In the genomic region with DNA sequence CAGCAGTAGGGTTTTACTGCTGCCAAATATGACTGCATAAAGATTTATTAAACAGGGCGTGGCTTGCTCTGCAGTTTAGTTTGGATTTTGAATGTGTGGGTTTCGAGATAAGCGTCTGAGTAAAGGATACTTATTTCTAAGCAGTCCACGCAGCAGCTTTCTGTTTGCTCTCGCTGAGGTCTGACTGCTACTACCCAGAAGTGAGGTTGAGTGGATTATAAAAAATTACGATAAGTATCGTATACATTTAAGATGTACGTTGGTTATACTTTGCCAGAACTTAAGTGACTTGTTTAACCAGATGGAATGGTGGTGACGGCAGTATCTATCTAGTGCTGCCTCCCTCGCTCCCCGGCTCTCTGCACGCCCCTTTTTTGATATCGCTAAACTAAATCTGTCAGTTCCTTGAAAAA, we compare ENCODE assay signal across 14 mouse cellular contexts. TPM values are rescaled to one million over a fixed set of nuclear protein-coding genes. Genes with fewer than 3 reads are reported as not detected.
A peak's percentile ranks its signal among the peaks of the same experiment; 100 is the strongest.
DNase-seq lines count a peak whose midpoint lies in the region; ATAC-seq and TF ChIP-seq lines count a peak whose summit lies in the region.
"Had no signal": no experiment of that assay in that cellular context is flagged by ENCODE, and none has a peak within 500 bp of the region (broad histone marks: within the 10 kb centered on the region; RNA-seq: fewer than 3 reads in every experiment).

No protein-coding gene starts in this region.

- peak overlapping the region; percentile 41 for H3K4me2 ChIP-seq in lung, embryonic 16.5 days (ENCODE audit: low read depth, low read length)
- H3K4me2 ChIP-seq in liver, embryonic 15.5 days = peak overlapping the region; percentile 8; the same call in 1 of the 2 replicates
- peak overlapping the region; percentile 26 for H3K4me2 ChIP-seq in stomach, postnatal 0 days (replicated peaks; ENCODE audit: low read depth)
- no peak overlapping the region for H3K4me2 ChIP-seq in neural tube, embryonic 15.5 days
- no peak overlapping the region for H3K4me2 ChIP-seq in hindbrain, embryonic 11.5 days (replicated peaks; ENCODE audit: low read depth, low read length)

- peak overlapping the region; percentile 31 for H3K4me3 ChIP-seq in lung, embryonic 16.5 days (ENCODE audit: low read length)
- H3K4me3 ChIP-seq in liver, embryonic 15.5 days (replicated peaks) = no peak overlapping the region
- peak overlapping the region; percentile 14; the same call in 1 of the 2 replicates for H3K4me3 ChIP-seq in stomach, postnatal 0 days (ENCODE audit: low read depth, low read length)
- no peak overlapping the region for H3K4me3 ChIP-seq in neural tube, embryonic 15.5 days (replicated peaks)
- no peak overlapping the region for H3K4me3 ChIP-seq in hindbrain, embryonic 11.5 days (ENCODE audit: low read depth, low read length)

- H3K9me3 ChIP-seq in lung, embryonic 16.5 days (ENCODE audit: control insufficient read depth, low read length) = no peaks in the 10 kb centered on the region
- no peaks in the 10 kb centered on the region for H3K9me3 ChIP-seq in liver, embryonic 15.5 days (replicated peaks)
- H3K9me3 ChIP-seq in stomach, postnatal 0 days (ENCODE audit: control insufficient read depth, low read length) = no peaks in the 10 kb centered on the region
- no peaks in the 10 kb centered on the region for H3K9me3 ChIP-seq in neural tube, embryonic 15.5 days (replicated peaks)
- no peaks in the 10 kb centered on the region for H3K9me3 ChIP-seq in hindbrain, embryonic 11.5 days (ENCODE audit: control insufficient read depth, low read length)

- H3K27ac ChIP-seq in lung, embryonic 16.5 days (ENCODE audit: low read length) = peak overlapping the region; percentile 9
- H3K27ac ChIP-seq in liver, embryonic 15.5 days (replicated peaks) = no peak overlapping the region
- H3K27ac ChIP-seq in stomach, postnatal 0 days (replicated peaks) = peak overlapping the region; percentile 24; the same call in 1 of the 2 replicates
- H3K27ac ChIP-seq in neural tube, embryonic 15.5 days (replicated peaks) = no peak overlapping the region
- no peak overlapping the region for H3K27ac ChIP-seq in hindbrain, embryonic 11.5 days (ENCODE audit: low read depth, low read length)
- H3K27ac ChIP-seq: hindbrain, postnatal 0 days had no signal

- no peak for TF ChIP-seq EP300 in stomach, postnatal 0 days (optimal IDR thresholded peaks at IDR 0.05)

- DNase-seq in adrenal gland, adult 2 months = peak; percentile 59
- DNase-seq in adrenal gland, postnatal 4 days (ENCODE audit: low spot score in 2 of 2) = no peak
- DNase-seq in lung, postnatal 25 days (ENCODE audit: low spot score) = no peak
- DNase-seq in stomach, postnatal 0 days (ENCODE audit: low spot score) = no peak
- no peak for DNase-seq in hindbrain, embryonic 11.5 days (ENCODE audit: low spot score)
- DNase-seq: forebrain, postnatal 0 days; kidney, postnatal 36 days; layer of hippocampus, postnatal 36 days; midbrain, embryonic 14.5 days; right cerebral cortex, postnatal 14 days had no signal

- peaks cover 21% of the 10 kb centered on the region for H3K4me1 ChIP-seq in lung, embryonic 16.5 days (replicated peaks; ENCODE audit: control insufficient read depth, insufficient read depth, low read length)
- H3K4me1 ChIP-seq in liver, embryonic 15.5 days (replicated peaks) = 0 out of 2 replicates have a peak, but pooled peaks cover 4% of the 10 kb centered on the region
- H3K4me1 ChIP-seq in stomach, postnatal 0 days (replicated peaks; ENCODE audit: control insufficient read depth, insufficient read depth) = peaks cover 6% of the 10 kb centered on the region
- no peaks in the 10 kb centered on the region; the same call in 1 of the 2 replicates for H3K4me1 ChIP-seq in neural tube, embryonic 15.5 days
- H3K4me1 ChIP-seq in hindbrain, embryonic 11.5 days (replicated peaks; ENCODE audit: control insufficient read depth, insufficient read depth, low read length) = no peaks in the 10 kb centered on the region

- peak; percentile 67 for ATAC-seq in lung, embryonic 16.5 days (ENCODE audit: low read depth)
- ATAC-seq in liver, embryonic 15.5 days (ENCODE audit: insufficient read depth) = no peak
- ATAC-seq in stomach, postnatal 0 days (ENCODE audit: low FRiP score, low TSS enrichment) = peak; percentile 63
- no peak for ATAC-seq in neural tube, embryonic 15.5 days (ENCODE audit: low FRiP score)
- no peak for ATAC-seq in hindbrain, embryonic 11.5 days (ENCODE audit: low FRiP score)
- ATAC-seq: forebrain, postnatal 0 days; hindbrain, postnatal 0 days had no signal

- no peaks in the 10 kb centered on the region for H3K27me3 ChIP-seq in lung, embryonic 16.5 days (ENCODE audit: control insufficient read depth, insufficient read depth, low read depth, low read length)
- no peaks in the 10 kb centered on the region for H3K27me3 ChIP-seq in liver, embryonic 15.5 days
- no peaks in the 10 kb centered on the region for H3K27me3 ChIP-seq in stomach, postnatal 0 days (ENCODE audit: control insufficient read depth, insufficient read depth, low read length)
- no peaks in the 10 kb centered on the region for H3K27me3 ChIP-seq in neural tube, embryonic 15.5 days (replicated peaks)
- no peaks in the 10 kb centered on the region for H3K27me3 ChIP-seq in hindbrain, embryonic 11.5 days (ENCODE audit: control insufficient read depth, insufficient read depth, low read length)

- WGBS in lung, embryonic 16.5 days = 23% methylated on average over 13 of the region's 13 CpGs
- 35% methylated on average over 13 of the region's 13 CpGs for WGBS in liver, embryonic 15.5 days (ENCODE audit: insufficient replicate concordance)
- WGBS in stomach, postnatal 0 days = 21% methylated on average over 13 of the region's 13 CpGs
- 89% methylated on average over 13 of the region's 13 CpGs for WGBS in neural tube, embryonic 15.5 days
- WGBS in hindbrain, embryonic 11.5 days = 94% methylated on average over 13 of the region's 13 CpGs

- no peak for TF ChIP-seq CTCF in stomach, postnatal 0 days (IDR thresholded peaks at IDR 0.05; ENCODE audit: low read depth)

- H3K9ac ChIP-seq in lung, embryonic 16.5 days (ENCODE audit: low read length) = no peak overlapping the region
- no peak overlapping the region for H3K9ac ChIP-seq in liver, embryonic 15.5 days
- H3K9ac ChIP-seq in stomach, postnatal 0 days (ENCODE audit: low read length) = no peak overlapping the region
- H3K9ac ChIP-seq in neural tube, embryonic 15.5 days (replicated peaks) = no peak overlapping the region
- H3K9ac ChIP-seq in hindbrain, embryonic 11.5 days (ENCODE audit: low read depth, low read length) = no peak overlapping the region
- H3K9ac ChIP-seq: forebrain, postnatal 0 days had no signal

- peaks cover 8% of the 10 kb centered on the region for H3K36me3 ChIP-seq in lung, embryonic 16.5 days (ENCODE audit: control insufficient read depth, insufficient read depth, low read length)
- no peaks in the 10 kb centered on the region for H3K36me3 ChIP-seq in liver, embryonic 15.5 days (replicated peaks)
- peaks cover 4% of the 10 kb centered on the region for H3K36me3 ChIP-seq in stomach, postnatal 0 days (ENCODE audit: control insufficient read depth, insufficient read depth, low read length)
- no peaks in the 10 kb centered on the region for H3K36me3 ChIP-seq in neural tube, embryonic 15.5 days
- H3K36me3 ChIP-seq in hindbrain, embryonic 11.5 days (ENCODE audit: control insufficient read depth, insufficient read depth, low read length) = no peaks in the 10 kb centered on the region

RNA-seq across cellular contexts. Expression of gene Itgav, which starts 9.8 kb away (rescaled TPM):
- 100 to 1,000 TPM; 127 to 133 TPM for total RNA-seq in adrenal gland, adult 2 months (2021)
- polyA plus RNA-seq in adrenal gland, adult 2 months (2012; rRNA removed) = 196 and 209 TPM in 2 replicates
- total RNA-seq in adrenal gland, postnatal 4 days (2021) = 100 to 1,000 TPM; 101 to 127 TPM
- polyA plus RNA-seq in lung, embryonic 16.5 days (2015; fragmentation: Nextera tagmentation; extraction: Ambion mirVana) = 72.6 and 75.3 TPM in 2 replicates
- 10.7 and 12.4 TPM in 2 replicates for polyA plus RNA-seq in liver, embryonic 15.5 days (2015; fragmentation: Nextera tagmentation; extraction: Ambion mirVana)
- 69.8 and 74.3 TPM in 2 replicates for polyA plus RNA-seq in stomach, postnatal 0 days (2015; fragmentation: Nextera tagmentation; extraction: Ambion mirVana)
- polyA plus RNA-seq in neural tube, embryonic 15.5 days (2015; fragmentation: Nextera tagmentation; extraction: Ambion mirVana) = 29.1 and 29.8 TPM in 2 replicates
- polyA plus RNA-seq in hindbrain, embryonic 11.5 days (2014; fragmentation: Nextera tagmentation; extraction: Ambion mirVana) = 40.3 and 42.8 TPM in 2 replicates

Comparison
In these comparisons a context has a peak if more than half of its experiments do, and no peak if none do; other contexts are left out.
1. ATAC-seq: peak in lung, embryonic 16.5 days (single experiment) and stomach, postnatal 0 days (single experiment); none in liver, embryonic 15.5 days (single experiment), neural tube, embryonic 15.5 days (single experiment) and hindbrain, embryonic 11.5 days (single experiment).
2. H3K27ac ChIP-seq: peak in lung, embryonic 16.5 days (single experiment) and stomach, postnatal 0 days (single experiment); none in liver, embryonic 15.5 days (single experiment), neural tube, embryonic 15.5 days (single experiment) and hindbrain, embryonic 11.5 days (single experiment).
3. H3K4me2 ChIP-seq: peak in lung, embryonic 16.5 days (single experiment), liver, embryonic 15.5 days (single experiment) and stomach, postnatal 0 days (single experiment); none in neural tube, embryonic 15.5 days (single experiment) and hindbrain, embryonic 11.5 days (single experiment).
4. H3K4me3 ChIP-seq: peak in lung, embryonic 16.5 days (single experiment) and stomach, postnatal 0 days (single experiment); none in liver, embryonic 15.5 days (single experiment), neural tube, embryonic 15.5 days (single experiment) and hindbrain, embryonic 11.5 days (single experiment).